Mouse (Mus musculus) T-helper 2 cell (primary cell): ENCODE results near the gene Lypla2.
"Not testable (repeated sequence)": the region's sequence is repeated elsewhere in the genome, so short reads cannot be mapped to it uniquely, and the experiment has no call there.

ENCODE experiments used
- in situ Hi-C: fragments of 300-600 bp; cut with MboI, MseI; formaldehyde crosslinking; loops from one replicate; pipeline ENCODE4 v1.15.1; 2025; ENCODE audit warnings: high pct_unique_total_duplicates

Lypla2 gene

GRCm38 (mm10) chr4:135950365-135950764, 22.1 kb downstream of the Lypla2 start:
- in situ Hi-C loops: loop anchor here (25.0 kb wide), 1 partner anchor 1912 kb away; the partner anchor contains the start of gene Ece1

GRCm38 (mm10) chr4:135949911-135950310, 22.5 kb downstream of the Lypla2 start:
- in situ Hi-C loops: loop anchor here (25.0 kb wide), 1 partner anchor 1912 kb away; the partner anchor contains the start of gene Ece1

- in situ Hi-C loops: no loop called here
Observed at GRCm38 (mm10) chr4:135949475-135949874, 23.0 kb downstream of the Lypla2 start.

GRCm38 (mm10) chr4:135948142-135948541, 24.3 kb downstream of the Lypla2 start:
- in situ Hi-C loops: no loop called here

- in situ Hi-C loops: no loop called here
Observed at GRCm38 (mm10) chr4:135946659-135947301, 25.6 kb downstream of the Lypla2 start.

- in situ Hi-C loops: no loop called here
Observed at GRCm38 (mm10) chr4:135946278-135946658, 26.2 kb downstream of the Lypla2 start, which contains the start of gene Hmgcl. Hmgcl (plus strand) TSS chr4:135946448.

- in situ Hi-C loops: no loop called here
Observed at GRCm38 (mm10) chr4:135945706-135946105, 26.7 kb downstream of the Lypla2 start.

- in situ Hi-C loops: no loop called here
Observed at GRCm38 (mm10) chr4:135943389-135943788, 29.0 kb downstream of the Lypla2 start.

- in situ Hi-C loops: no loop called here
Observed at GRCm38 (mm10) chr4:135942193-135942592, 30.2 kb downstream of the Lypla2 start.

- in situ Hi-C loops: not testable (repeated sequence)
Observed at GRCm38 (mm10) chr4:135941026-135941425, 31.4 kb downstream of the Lypla2 start.

GRCm38 (mm10) chr4:135938858-135939257, 33.6 kb downstream of the Lypla2 start:
- in situ Hi-C loops: loop anchor here (5.0 kb wide), 1 partner anchor 122 kb away; no protein-coding TSS in a partner anchor

- in situ Hi-C loops: loop anchor here (5.0 kb wide), 1 partner anchor 118 kb away; no protein-coding TSS in a partner anchor
Observed at GRCm38 (mm10) chr4:135935502-135935901, 36.9 kb downstream of the Lypla2 start.

- in situ Hi-C loops: loop anchor here (5.0 kb wide), 1 partner anchor 118 kb away; no protein-coding TSS in a partner anchor
Observed at GRCm38 (mm10) chr4:135934708-135935500, 37.5 kb downstream of the Lypla2 start.

GRCm38 (mm10) chr4:135931832-135932231, 40.6 kb downstream of the Lypla2 start:
- in situ Hi-C loops: no loop called here

- in situ Hi-C loops: no loop called here
Observed at GRCm38 (mm10) chr4:135930239-135930638, 42.2 kb downstream of the Lypla2 start.

- in situ Hi-C loops: no loop called here
Observed at GRCm38 (mm10) chr4:135929828-135930227, 42.6 kb downstream of the Lypla2 start.

- in situ Hi-C loops: no loop called here
Observed at GRCm38 (mm10) chr4:135929405-135929804, 43.0 kb downstream of the Lypla2 start.

GRCm38 (mm10) chr4:135928376-135928775, 44.0 kb downstream of the Lypla2 start:
- in situ Hi-C loops: no loop called here

- in situ Hi-C loops: no loop called here
Observed at GRCm38 (mm10) chr4:135926861-135927260, 45.6 kb downstream of the Lypla2 start.

GRCm38 (mm10) chr4:135926195-135926808, 46.1 kb downstream of the Lypla2 start:
- in situ Hi-C loops: no loop called here

GRCm38 (mm10) chr4:135925341-135925740, 47.1 kb downstream of the Lypla2 start:
- in situ Hi-C loops: no loop called here

- in situ Hi-C loops: no loop called here
Observed at GRCm38 (mm10) chr4:135924418-135924817, 48.0 kb downstream of the Lypla2 start.
